Mouse (Mus musculus) liver, adult 2 months (tissue): Measurements from ENCODE around the gene Fam185a.

ENCODE experiments used
- CTCF ChIP-seq: fragments of 200-500 bp; IDR thresholded peaks from 2 replicates; pipeline ENCODE4 v1.5.1; 2011; ENCODE audit warnings: low read depth, low read length, control low read depth
- POLR2A ChIP-seq: fragments of 200-500 bp; IDR thresholded peaks from 2 replicates; pipeline ENCODE4 v1.6.1; 2011; ENCODE audit warnings: low read length, control low read depth; ENCODE audit not compliant: insufficient read depth; ENCODE audit errors: extremely low read depth

DNA sequence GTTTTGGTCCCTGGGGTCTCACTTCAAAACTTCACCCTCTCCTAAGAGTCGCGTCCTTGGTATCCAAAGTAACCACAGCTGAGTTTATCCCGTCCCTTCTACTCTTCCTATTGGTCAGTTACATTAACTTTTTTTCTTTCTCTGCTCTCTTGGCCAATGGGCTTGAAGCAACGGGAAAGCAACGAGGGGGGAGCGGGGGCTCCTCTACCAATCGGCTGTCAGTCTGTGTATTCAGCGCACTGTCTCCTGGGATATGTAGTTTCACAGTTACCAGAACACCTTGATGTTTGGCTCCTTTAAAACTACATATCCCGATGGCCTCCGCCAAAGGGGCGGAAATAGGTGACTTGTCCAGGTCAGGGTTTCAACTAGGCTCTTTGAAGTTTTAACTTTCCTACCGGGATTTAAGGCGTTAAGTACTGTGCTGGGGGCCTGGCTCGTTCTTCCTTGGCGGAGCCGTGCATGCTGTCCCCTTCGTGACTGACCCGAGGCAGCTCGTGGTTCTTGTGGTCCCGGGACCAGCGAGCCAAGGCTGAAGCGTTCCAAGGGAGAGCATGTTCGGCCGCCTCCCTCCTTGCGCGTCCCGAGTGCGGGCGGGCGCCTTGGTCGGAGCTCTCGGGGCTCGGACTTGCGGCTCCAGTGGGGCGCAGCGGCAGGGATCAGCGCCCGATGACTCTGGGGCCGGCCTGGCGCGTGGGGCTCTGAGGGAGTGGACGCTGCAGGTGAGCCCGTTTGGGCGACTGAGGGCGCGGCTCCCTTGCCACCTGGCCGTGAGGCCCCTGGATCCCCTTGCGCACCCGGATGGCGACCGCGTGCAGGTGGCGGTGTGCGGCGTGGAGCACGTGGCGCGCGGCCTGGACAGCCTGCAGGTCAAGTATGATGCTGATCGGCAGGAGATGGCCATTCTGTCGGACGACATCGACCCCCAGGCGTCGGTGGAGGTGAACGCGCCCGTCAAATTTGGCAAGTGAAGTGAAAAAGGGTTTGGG lies at the start of gene Fam185a, which contains the start of gene Ccdc146:
- TF ChIP-seq POLR2A (no peak), CTCF (peak; percentile 2; the same call in 1 of the 2 replicates)
